Mouse (Mus musculus): ENCODE measurements around the gene Gm20388. TPM values are rescaled to one million over a fixed set of nuclear protein-coding genes. Genes with fewer than 3 reads are reported as not detected.
A peak's percentile ranks its signal among the peaks of the same experiment; 100 is the strongest.

The Gm20388 gene
- polyA plus RNA-seq, 2 experiments = 8.5 TPM; not detected in 1

GRCm38 (mm10) chr8:122960323-122960722 is 3049.7 kb downstream of the Gm20388 start:
- no peaks in the 10 kb centered on the region for H3K36me3 ChIP-seq (replicated peaks; ENCODE audit: control insufficient read depth, insufficient read depth, low read depth)
- peak overlapping the region; percentile 44; the same call in 1 of the 2 replicates for H3K4me2 ChIP-seq (ENCODE audit: low read depth)
- 67% methylated on average over 5 of the region's 5 CpGs for whole genome bisulfite sequencing (ENCODE audit: insufficient replicate concordance)
- DNase-seq (ENCODE audit: low read depth in 3 of 3, low spot score in 3 of 3) (no peak), ATAC-seq (ENCODE audit: insufficient read depth) (no peak)
- H3K27ac ChIP-seq = no peak overlapping the region
- no peak overlapping the region for H3K9ac ChIP-seq (replicated peaks)
- peaks cover 46 to 58% of the 10 kb centered on the region in 2 experiments for H3K4me1 ChIP-seq (replicated peaks; ENCODE audit: control insufficient read depth in 2 of 2, insufficient read depth in 2 of 2, low read length in 1 of 2)
- TF ChIP-seq CTCF (IDR thresholded peaks at IDR 0.05; ENCODE audit: low read depth) (no peak), EP300 (IDR thresholded peaks at IDR 0.05; ENCODE audit: low read depth) (no peak)
- H3K4me3 ChIP-seq (ENCODE audit: insufficient read depth in 1 of 2, low read depth in 2 of 2, low read length in 2 of 2) = no peak overlapping the region
- no peaks in the 10 kb centered on the region for H3K27me3 ChIP-seq (ENCODE audit: control insufficient read depth, insufficient read depth, low read length)
- no peaks in the 10 kb centered on the region for H3K9me3 ChIP-seq (ENCODE audit: control insufficient read depth, low read length)

GRCm38 (mm10) chr8:122960932-122961331 is 3050.3 kb downstream of the Gm20388 start:
- no peaks in the 10 kb centered on the region for H3K9me3 ChIP-seq (ENCODE audit: control insufficient read depth, low read length)
- peak overlapping the region; percentile 39; the same call in 1 of the 2 replicates for H3K27ac ChIP-seq
- no peaks in the 10 kb centered on the region for H3K36me3 ChIP-seq (replicated peaks; ENCODE audit: control insufficient read depth, insufficient read depth, low read depth)
- no peak for TF ChIP-seq CTCF (IDR thresholded peaks at IDR 0.05; ENCODE audit: low read depth)
- TF ChIP-seq EP300 (IDR thresholded peaks at IDR 0.05; ENCODE audit: low read depth) = no peak
- peaks cover 42 to 56% of the 10 kb centered on the region in 2 experiments for H3K4me1 ChIP-seq (replicated peaks; ENCODE audit: control insufficient read depth in 2 of 2, insufficient read depth in 2 of 2, low read length in 1 of 2)
- peak overlapping the region; percentile 44 for H3K4me2 ChIP-seq (ENCODE audit: low read depth)
- peak; percentile 49 to 65 (median 56) for DNase-seq (ENCODE audit: low read depth in 3 of 3, low spot score in 3 of 3)
- 0% methylated on average over 1 of the region's 1 CpGs for WGBS (ENCODE audit: insufficient replicate concordance)
- H3K9ac ChIP-seq (replicated peaks) = no peak overlapping the region
- no peaks in the 10 kb centered on the region for H3K27me3 ChIP-seq (ENCODE audit: control insufficient read depth, insufficient read depth, low read length)
- H3K4me3 ChIP-seq (ENCODE audit: insufficient read depth in 1 of 2, low read depth in 2 of 2, low read length in 2 of 2) = no peak overlapping the region
- peak; percentile 89 for ATAC-seq (ENCODE audit: insufficient read depth)

- Histone ChIP-seq H3K4me2 (ENCODE audit: low read depth) (peak overlapping the region; percentile 44), H3K4me3 (ENCODE audit: insufficient read depth in 1 of 2, low read depth in 2 of 2, low read length in 2 of 2) (no peak overlapping the region), H3K9ac (replicated peaks) (no peak overlapping the region; the same call in 1 of the 2 replicates), H3K9me3 (ENCODE audit: control insufficient read depth, low read length) (no peaks in the 10 kb centered on the region), H3K36me3 (replicated peaks; ENCODE audit: control insufficient read depth, insufficient read depth, low read depth) (no peaks in the 10 kb centered on the region), H3K4me1 (replicated peaks; ENCODE audit: control insufficient read depth in 2 of 2, insufficient read depth in 2 of 2, low read length in 1 of 2) (peaks cover 37 to 51% of the 10 kb centered on the region in 2 experiments), H3K27me3 (ENCODE audit: control insufficient read depth, insufficient read depth, low read length) (no peaks in the 10 kb centered on the region), H3K27ac (peak overlapping the region; percentile 39)
- ATAC-seq (ENCODE audit: insufficient read depth) (no peak), DNase-seq (ENCODE audit: low read depth in 3 of 3, low spot score in 3 of 3) (no peak)
- TF ChIP-seq EP300 (IDR thresholded peaks at IDR 0.05; ENCODE audit: low read depth) (no peak), CTCF (IDR thresholded peaks at IDR 0.05; ENCODE audit: low read depth) (no peak)
- WGBS (ENCODE audit: insufficient replicate concordance) = 7% methylated on average over 2 of the region's 2 CpGs
These were observed 3050.8 kb downstream of the Gm20388 start for GRCm38 (mm10) chr8:122961458-122961857.

- H3K9me3 ChIP-seq (ENCODE audit: control insufficient read depth, low read length) = no peaks in the 10 kb centered on the region
- TF ChIP-seq EP300 (IDR thresholded peaks at IDR 0.05; ENCODE audit: low read depth) (no peak), CTCF (IDR thresholded peaks at IDR 0.05; ENCODE audit: low read depth) (no peak)
- H3K4me3 ChIP-seq (ENCODE audit: insufficient read depth in 1 of 2, low read depth in 2 of 2, low read length in 2 of 2) = no peak overlapping the region
- peak overlapping the region; percentile 45; the same call in 1 of the 2 replicates for H3K9ac ChIP-seq (replicated peaks)
- no peak for ATAC-seq (ENCODE audit: insufficient read depth)
- peaks cover 37 to 45% of the 10 kb centered on the region in 2 experiments for H3K4me1 ChIP-seq (replicated peaks; ENCODE audit: control insufficient read depth in 2 of 2, insufficient read depth in 2 of 2, low read length in 1 of 2)
- WGBS (ENCODE audit: insufficient replicate concordance) = 21% methylated on average over 5 of the region's 5 CpGs
- no peaks in the 10 kb centered on the region for H3K27me3 ChIP-seq (ENCODE audit: control insufficient read depth, insufficient read depth, low read length)
- no peak for DNase-seq (ENCODE audit: low read depth in 3 of 3, low spot score in 3 of 3)
- H3K4me2 ChIP-seq (ENCODE audit: low read depth) = peak overlapping the region; percentile 44
- no peaks in the 10 kb centered on the region for H3K36me3 ChIP-seq (replicated peaks; ENCODE audit: control insufficient read depth, insufficient read depth, low read depth)
- H3K27ac ChIP-seq = no peak overlapping the region
These were observed 3051.4 kb downstream of the Gm20388 start for GRCm38 (mm10) chr8:122962046-122962445.

- no peaks in the 10 kb centered on the region for H3K9me3 ChIP-seq (ENCODE audit: control insufficient read depth, low read length)
- WGBS (ENCODE audit: insufficient replicate concordance) = 51% methylated on average over 3 of the region's 3 CpGs
These were observed 3056.0 kb downstream of the Gm20388 start for GRCm38 (mm10) chr8:122966638-122967037.

More at GRCm38 (mm10) chr8:122966638-122967037, 3056.0 kb downstream of the Gm20388 start:
- Histone ChIP-seq H3K9ac (replicated peaks) (no peak overlapping the region), H3K4me2 (ENCODE audit: low read depth) (no peak overlapping the region), H3K27ac (no peak overlapping the region), H3K36me3 (replicated peaks; ENCODE audit: control insufficient read depth, insufficient read depth, low read depth) (peaks cover 5% of the 10 kb centered on the region; the same call in 1 of the 2 replicates), H3K4me1 (replicated peaks; ENCODE audit: control insufficient read depth in 2 of 2, insufficient read depth in 2 of 2, low read length in 1 of 2) (peaks cover 21 to 23% of the 10 kb centered on the region in 2 experiments), H3K27me3 (ENCODE audit: control insufficient read depth, insufficient read depth, low read length) (no peaks in the 10 kb centered on the region), H3K4me3 (ENCODE audit: insufficient read depth in 1 of 2, low read depth in 2 of 2, low read length in 2 of 2) (no peak overlapping the region)
- DNase-seq (ENCODE audit: low read depth in 3 of 3, low spot score in 3 of 3) (no peak), ATAC-seq (ENCODE audit: insufficient read depth) (no peak)
- TF ChIP-seq CTCF (IDR thresholded peaks at IDR 0.05; ENCODE audit: low read depth) = no peak
- no peak for TF ChIP-seq EP300 (IDR thresholded peaks at IDR 0.05; ENCODE audit: low read depth)

Data from liver, embryonic 14.5 days (tissue).